Mouse (Mus musculus) cerebellum, adult 2 months (tissue): ENCODE results near the gene Spc24.

Source experiments
- CTCF ChIP-seq: fragments of 200-500 bp; IDR thresholded peaks from 2 replicates; pipeline ENCODE4 v1.5.1; 2011; ENCODE audit warnings: low read depth, mild to moderate bottlenecking, control low read depth, low read length, moderate library complexity, borderline replicate concordance; ENCODE audit not compliant: insufficient read depth
- POLR2A ChIP-seq: fragments of 200-500 bp; IDR thresholded peaks from 2 replicates; pipeline ENCODE4 v1.6.1; 2011; ENCODE audit warnings: low read length, control low read depth, borderline replicate concordance; ENCODE audit not compliant: insufficient read depth

GRCm38 (mm10) chr9:21762135-21762534 lies 2.0 kb upstream of the Spc24 start:
- TF ChIP-seq POLR2A (no peak), CTCF (no peak)
